Mouse (Mus musculus): ENCODE results near the gene Nop16. TPM values are rescaled to one million over a fixed set of nuclear protein-coding genes. Genes with fewer than 3 reads are reported as not detected.
A peak's percentile ranks its signal among the peaks of the same experiment; 100 is the strongest.

Nop16 gene
- total RNA-seq, 2 experiments from 2014 or later: 16.5 to 17.3 TPM

DNA sequence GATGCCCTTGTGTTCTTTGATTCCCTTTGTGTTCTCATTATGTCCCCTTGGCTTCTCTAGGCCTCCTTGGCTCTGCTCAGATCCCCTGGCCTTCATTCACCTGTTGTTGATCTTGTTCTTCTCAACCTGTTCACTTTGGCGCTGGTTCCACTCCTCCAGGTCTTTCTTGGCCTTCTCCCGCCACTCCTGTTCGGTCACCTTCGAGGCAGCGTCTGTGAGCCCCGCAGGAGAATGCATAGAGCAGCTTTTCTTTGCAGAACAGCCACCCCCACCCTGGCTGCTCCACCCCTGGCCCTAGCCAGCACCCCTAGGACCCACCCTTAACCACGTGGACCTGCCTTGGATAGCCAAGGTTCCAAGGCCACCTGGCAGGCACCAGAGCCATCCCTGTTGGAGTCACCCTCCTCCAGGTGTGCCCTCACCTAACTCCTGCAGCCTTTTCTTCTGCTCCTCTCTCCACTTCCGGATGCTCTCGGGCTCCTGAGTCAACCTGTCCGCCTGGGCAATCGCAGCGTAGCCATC is 8.8 kb upstream of the Nop16 start:
- DNase-seq: no peak
- intact Hi-C loops (cut with DNase I): no loop called here

DNA sequence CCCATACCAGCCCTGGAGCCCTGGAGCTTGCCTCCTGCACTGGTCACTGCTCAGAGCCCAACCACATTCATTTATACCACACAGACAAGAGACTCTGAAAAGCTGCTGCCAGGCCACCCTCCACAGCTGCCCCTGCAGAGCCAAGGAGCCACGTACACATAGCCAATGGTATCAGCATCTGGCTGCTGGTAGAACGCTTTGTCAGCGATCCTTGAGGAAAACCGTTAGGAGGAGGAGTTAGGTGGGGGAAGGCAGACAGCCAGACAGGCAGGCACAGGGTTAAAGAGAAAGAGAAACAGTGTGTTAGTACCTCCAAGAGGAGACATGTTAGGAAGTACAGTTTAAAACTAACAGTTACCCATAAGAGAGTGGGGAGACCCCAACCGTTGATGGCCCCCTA is 7.0 kb upstream of the Nop16 start:
- intact Hi-C loops (cut with DNase I): no loop called here
- DNase-seq: no peak

DNA sequence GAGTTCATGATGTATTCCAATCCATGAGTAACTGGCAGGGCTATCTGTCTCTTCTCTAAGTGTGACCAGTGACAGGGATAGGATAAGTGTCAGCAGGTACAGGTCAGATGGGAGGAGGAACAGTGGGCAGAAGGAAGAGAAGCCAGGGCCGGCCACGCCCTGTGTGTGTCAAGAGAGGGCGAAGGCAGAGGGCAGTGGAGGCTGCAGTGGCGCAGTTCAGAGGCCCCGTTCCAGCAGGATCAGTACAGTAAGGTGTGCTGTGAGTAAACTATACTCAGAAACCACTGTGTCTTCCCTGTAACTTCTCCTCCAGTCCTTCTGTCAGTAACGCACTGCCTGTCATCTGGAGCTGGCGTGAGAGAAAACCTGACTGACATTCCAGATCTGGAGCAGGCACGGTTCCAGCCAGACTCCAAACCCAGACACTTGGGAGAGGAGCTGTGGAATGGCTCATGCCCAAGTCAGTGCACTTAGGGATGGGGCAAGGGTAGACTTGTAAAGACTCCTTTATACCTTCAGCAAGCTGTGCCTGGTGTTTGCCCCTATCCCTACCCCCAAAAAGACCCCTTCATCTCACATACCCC is 6.3 kb upstream of the Nop16 start:
- peak in 1 of 2 experiments; percentile 27 for DNase-seq
- intact Hi-C loops (cut with DNase I): no loop called here

DNA sequence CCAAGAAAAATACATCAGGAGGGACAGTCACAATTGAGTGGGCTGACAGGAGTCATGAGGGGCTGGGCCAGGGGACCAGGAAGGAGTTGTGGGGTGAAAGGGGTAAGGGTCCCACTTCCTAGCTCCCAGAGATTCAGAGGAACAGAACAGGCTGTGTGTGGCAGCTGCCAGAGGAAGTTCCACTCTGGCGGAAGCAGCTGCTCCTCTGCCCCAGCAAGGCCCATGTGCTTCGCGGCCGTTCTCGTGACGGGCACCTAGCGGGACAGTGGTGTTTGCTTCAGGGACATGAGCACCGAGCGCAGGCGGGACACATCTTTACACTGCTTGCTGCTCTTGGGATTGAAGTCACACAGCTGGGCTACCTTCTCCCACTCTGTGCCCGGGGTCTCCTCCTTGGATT is 3.7 kb upstream of the Nop16 start:
- intact Hi-C loops (cut with DNase I): no loop called here

DNA sequence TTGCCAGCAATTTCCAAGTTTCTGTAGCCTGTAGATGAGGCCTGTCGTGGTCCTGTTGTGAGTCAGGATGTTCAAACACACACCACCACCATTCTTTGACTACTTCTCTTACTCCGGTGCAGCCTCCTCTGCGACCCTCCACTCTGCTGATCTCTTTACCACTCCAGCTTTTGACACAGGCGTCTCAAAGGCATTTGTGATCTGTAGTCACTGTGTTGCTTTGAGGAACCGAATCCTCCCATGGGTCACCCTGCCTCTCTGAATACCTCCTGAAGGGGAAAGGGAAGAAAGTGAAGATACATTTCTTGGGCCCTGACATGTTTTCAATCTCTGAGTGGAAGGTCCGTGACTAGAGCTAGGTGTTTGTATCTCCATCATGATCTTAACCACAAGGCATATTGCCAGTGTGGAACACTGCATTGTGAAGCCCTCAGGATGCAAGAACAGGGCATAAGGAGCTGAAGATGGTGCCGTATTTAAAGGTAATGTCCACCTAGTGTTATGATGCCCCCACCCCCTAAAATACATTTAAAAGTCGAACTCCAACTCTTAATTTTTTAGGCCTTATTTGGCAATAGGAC is 2.0 kb upstream of the Nop16 start:
- intact Hi-C loops (cut with DNase I): loop anchor here (2.0 kb wide), 1 partner anchor 19 kb away; the partner anchor contains the start of gene Cltb
- DNase-seq: no peak

More for the DNA sequence above, 3.7 kb upstream of the Nop16 start:
- no peak for DNase-seq

DNA sequence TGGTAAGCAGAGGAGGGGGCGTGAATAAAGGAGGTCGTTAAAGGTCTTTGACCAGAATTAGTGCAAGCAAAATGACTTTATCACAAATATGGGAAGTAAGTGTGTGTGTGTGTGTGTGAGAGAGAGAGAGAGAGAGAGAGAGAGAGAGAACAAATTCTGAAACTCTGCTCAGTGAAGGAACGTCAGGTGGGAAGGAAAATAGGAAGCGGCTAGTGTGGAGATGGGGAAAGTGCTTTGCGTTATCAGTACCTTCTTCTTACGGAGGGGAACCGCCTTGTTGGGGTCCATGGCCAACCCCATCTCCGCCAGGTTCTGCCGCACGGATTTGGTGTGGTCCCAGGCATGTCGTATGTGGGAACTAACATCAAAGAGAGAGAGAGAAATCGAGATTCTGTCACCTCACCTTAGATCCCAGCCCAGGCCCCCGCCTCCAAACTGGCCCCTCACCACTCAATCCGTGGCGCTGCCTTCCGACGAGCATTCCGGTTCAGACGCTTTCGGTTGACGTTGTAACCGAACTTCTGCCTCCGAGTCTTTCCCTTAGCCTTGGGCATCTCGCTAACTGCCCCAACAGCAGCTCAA is 385 bp downstream of the Nop16 start:
- intact Hi-C loops (cut with DNase I): no loop called here
- DNase-seq: no peak

DNA sequence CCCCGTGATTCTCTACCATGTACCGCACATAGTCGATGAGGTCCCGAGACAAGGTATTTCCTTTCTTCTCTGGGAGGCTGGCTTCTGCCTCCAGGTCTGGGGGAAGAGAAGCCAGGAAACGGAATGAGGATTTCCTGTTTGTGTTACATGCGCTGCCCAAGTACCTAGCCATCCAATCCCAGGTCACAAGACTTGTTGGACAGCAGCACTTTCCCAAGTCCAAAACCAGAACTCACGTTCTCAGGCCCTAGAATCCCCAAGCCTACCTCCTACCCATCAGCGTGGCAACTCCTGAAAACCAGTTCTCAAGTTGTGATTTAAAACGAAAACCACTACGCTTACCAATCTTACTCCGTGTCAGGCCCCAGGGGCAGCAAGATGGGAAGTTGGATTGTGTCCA is 4.1 kb downstream of the Nop16 start:
- intact Hi-C loops (cut with DNase I): no loop called here
- DNase-seq: no peak

DNA sequence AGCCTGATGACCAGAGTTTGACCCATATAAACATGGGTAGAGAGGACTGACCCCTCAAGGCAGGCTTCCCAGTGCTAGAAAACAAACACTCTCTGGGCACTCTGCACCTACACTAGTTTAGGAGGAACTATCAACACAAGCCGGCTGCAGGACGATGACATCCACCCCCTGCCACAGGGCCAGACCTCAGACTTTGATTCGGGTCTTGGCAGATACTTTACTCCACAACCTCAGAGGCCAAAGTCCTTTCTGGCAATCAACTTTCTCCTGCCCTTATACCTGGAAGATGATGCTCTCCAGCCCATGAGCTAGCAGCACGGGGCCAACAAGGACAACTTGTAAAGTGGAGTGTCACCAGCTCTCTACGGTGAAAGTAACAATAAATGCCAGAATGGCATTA is 7.0 kb downstream of the Nop16 start:
- intact Hi-C loops (cut with DNase I): no loop called here
- DNase-seq: no peak

DNA sequence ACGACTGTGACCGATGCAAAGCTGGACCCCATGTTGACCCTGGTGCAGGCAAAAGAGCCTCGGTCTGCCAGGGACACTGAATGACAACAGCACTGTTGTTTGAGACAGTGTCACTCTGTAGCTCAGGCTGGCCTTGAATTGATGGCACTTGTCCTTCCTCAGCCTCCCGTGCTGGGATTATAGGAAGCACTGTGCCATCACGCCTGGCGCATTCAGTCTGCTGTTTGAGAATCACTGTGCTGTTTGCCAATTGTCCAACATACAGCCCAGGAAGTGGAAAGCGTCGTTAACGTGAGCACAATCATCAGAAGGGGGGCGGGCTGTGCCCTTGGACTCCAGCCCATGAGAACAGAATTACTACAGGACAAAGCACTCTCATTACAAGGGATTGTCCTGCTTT is 7.8 kb downstream of the Nop16 start:
- no peak for DNase-seq
- intact Hi-C loops (cut with DNase I): no loop called here

DNA sequence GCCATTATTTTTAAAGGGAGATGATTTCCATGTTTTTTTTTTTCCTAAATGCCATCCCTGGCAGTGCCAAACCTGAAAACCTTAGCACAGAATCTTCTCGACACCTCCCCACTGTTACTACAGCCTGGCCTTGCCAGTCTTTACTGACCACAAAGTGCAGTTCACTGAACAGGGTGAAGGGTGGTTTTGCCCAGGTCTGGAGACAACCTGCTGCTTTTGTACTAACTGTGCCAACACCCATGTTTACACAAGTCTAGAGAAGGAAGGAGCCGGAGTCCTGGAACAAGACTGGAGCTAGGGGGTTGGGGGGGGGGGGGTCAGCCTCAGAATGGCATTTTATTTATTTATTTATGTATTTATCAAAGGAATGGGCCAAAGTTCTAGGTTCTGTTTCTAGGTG is 8.5 kb downstream of the Nop16 start:
- no peak for DNase-seq
- intact Hi-C loops (cut with DNase I): no loop called here

DNA sequence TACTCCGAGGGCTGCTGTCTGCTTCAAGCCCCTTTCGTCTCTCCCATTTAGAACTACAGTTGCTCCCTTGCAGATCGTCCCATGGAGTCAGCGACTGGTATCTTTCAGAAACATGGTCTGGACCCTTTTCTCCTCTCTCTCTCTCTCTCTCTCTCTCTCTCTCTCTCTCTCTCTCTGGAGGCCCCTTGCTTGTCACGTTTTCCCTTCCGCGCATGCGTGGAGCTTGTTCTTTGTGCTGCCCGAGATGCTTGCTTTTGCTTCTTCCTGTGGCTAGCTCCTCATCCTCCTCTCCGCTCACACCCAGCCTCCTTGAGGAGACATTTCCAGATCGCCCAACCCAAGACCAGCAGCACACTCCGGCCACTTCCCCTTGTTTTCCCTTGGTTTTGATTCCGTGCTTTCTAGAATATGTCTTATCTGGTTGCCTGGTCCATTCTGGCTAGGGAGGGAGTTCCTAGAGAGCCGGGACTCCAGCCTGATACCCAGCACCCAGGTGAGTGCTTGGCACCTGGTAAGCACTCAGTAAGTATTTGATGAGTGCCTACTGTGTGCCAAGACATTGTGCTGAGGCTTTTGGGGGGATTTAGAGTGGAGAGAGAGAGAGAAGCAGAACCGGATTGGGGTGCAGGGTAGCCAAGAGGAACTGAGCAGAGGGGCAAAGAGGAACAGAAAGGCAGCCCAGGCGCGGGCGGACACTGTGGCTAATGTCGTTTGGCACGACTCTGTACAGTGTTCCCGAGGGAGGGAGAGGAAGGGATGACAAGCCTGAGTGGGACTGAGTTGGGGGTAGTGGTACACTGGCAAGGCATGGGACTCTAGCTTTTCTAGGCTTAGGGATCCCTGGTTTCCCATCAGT is 12.0 kb downstream of the Nop16 start:
- peak in 1 of 2 experiments; percentile 36 for DNase-seq
- intact Hi-C loops (cut with DNase I): no loop called here

DNA sequence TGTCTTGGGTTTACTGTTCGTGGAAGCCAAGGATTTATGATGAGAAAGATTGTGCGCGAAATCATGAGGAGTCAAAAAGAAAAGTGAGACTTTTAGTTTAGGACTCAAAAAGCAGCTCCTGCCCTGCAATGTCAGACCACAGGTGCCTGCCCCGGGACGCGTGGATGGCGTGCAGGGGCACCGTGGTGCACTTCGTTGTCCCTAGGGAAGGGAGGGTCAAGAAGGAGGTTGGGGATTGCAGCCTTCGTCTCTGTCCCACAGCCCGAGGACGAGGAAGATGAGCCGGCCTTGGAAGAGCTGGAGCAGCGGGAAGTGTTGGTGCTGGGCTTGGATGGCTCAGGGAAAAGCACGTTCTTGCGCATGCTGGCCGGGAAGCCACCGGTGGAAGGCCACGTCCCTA is 14.4 kb downstream of the Nop16 start:
- intact Hi-C loops (cut with DNase I): loop anchor here (2.0 kb wide), 2 partner anchors 35 to 45 kb away; partner anchors contain the start of genes Cltb and Faf2
- no peak for DNase-seq

DNA sequence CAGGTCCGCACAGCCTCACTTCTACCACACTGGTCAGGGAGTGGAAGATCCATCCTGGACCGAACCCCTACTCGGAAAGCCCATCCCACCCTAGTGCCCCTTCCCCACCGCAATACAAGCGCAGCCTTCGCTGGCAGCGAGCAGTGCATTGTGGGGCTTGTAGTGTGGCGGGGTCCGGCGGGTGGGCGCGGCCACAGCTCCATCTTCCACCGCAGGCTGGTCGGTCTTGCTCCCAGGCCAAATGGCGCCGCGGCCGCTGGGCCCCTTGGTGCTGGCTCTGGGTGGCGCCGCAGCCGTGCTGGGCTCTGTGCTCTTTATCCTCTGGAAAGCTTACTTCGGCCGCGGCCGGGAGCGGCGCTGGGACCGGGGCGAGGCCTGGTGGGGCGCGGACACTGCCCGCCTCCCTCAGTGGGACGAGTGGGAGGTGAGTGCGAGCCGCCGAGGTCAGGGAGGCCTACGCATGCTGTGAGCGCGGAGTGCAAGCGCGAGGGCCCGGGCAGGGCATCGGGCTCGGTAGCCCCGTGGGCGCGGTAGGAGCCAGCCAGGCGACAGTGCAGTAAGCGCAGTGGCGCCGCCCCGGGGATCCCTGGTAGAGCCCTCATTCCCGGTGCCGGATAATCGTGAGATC is 14.9 kb downstream of the Nop16 start, which contains the start of gene Arl10:
Arl10 (plus strand) TSS at position 162 of the 628 bp plus-strand sequence.
- intact Hi-C loops (cut with DNase I): loop anchor here (2.0 kb wide), 2 partner anchors 36 to 46 kb away; partner anchors contain the start of genes Cltb and Faf2
- peak; percentile 78 to 83 for DNase-seq

DNA sequence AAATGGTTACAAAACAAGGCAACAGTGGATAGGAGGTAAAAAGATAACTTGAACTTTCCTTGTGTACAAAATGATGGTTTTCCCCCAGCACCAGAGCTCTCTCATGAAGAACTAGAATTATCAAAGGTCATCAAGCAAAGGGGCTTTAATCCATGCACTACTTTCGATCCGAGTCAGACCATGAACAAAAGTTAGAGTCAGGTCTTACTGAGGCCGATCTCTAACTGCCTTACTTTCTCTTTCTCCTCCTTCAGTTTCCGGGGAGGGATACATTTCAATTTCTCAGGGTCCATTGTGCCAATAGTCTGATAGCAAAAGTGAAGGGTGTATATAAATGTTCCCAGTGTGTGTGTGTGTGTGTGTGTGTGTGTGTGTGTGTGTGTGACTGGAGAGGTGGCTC is 17.3 kb downstream of the Nop16 start:
- no peak for DNase-seq
- intact Hi-C loops (cut with DNase I): no loop called here

DNA sequence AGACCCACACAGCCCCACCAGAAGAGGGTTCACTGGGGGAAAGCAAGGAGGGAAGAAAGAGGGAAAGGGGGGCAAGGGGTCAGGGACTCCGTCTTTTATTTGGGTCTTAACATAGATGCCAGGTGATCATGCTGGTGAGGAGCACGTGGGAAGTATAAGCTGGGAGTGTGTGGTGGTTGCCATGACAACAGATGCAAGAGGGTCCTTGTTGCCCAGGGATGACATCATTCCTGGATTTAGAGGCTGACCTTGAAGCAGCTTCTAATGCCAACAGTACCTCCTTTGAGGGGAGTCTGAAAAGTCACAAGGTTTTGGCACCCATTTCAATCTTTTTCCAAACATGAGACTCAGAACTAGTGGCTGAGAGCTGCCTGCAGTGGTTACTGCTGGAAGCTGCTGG is 18.3 kb downstream of the Nop16 start:
- intact Hi-C loops (cut with DNase I): no loop called here
- DNase-seq: no peak

DNA sequence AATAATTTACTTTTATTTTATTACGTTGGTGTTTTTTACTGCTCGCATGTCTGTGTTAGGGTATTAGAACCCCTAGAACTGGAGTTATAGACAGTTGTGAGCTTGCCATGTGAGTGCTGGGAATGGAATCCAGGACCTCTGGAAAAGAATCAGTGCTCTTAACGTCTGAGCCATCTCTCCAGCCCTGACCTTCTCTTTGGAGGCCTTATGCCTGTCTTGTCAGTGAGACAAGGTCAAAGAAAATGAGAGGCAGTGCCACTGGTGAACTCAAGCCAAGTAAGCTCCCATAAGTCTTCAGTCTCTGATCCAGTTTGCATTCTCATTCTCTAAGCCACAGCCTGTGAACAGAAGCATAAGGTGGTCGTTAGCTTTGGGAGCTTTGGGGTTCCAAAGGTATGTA is 19.2 kb downstream of the Nop16 start:
- no peak for DNase-seq
- intact Hi-C loops (cut with DNase I): no loop called here

DNA sequence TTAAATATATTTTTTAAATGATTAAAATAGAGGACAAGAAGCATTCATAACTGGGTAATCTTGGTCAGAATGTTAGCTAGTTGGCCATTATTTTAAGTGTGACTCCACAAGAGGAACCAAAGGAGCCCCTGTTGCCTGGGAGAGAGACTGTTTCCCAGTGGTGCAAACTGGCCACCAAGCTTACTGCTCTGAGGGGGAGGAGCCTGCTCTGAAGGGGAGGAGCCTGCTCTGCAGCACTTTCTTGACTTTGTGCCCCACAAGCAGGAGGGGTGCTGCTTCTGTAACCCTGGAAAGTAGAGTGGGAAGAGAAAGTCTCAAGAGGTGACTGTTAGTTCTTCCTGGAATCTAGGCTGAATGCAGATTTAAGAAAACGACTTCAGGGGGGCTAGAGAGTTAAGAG is 20.6 kb downstream of the Nop16 start:
- DNase-seq: no peak
- intact Hi-C loops (cut with DNase I): loop anchor here (10.0 kb wide), 1 partner anchor 264 kb away; no protein-coding TSS in a partner anchor

DNA sequence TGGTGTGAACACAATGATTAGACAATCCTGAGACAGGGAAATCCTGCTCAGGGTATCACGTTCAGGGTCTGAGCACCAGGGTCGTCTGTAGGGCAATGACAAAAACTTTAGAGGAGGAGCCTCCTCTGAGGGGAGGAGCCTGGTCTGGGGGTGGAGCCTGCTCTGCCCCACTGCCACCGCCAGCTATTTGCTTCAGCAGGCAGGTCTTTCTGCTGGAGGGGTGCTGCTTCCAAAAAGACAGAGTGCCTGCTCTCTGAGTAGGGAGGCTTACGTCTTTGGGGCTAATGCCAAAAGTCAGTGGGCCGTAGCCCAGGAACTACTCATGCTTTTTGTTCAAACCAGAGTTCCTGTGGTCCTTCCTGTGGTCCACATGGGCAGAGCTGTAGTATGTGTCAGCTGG is 21.5 kb downstream of the Nop16 start:
- intact Hi-C loops (cut with DNase I): loop anchor here (10.0 kb wide), 1 partner anchor 264 kb away; no protein-coding TSS in a partner anchor
- DNase-seq: no peak

DNA sequence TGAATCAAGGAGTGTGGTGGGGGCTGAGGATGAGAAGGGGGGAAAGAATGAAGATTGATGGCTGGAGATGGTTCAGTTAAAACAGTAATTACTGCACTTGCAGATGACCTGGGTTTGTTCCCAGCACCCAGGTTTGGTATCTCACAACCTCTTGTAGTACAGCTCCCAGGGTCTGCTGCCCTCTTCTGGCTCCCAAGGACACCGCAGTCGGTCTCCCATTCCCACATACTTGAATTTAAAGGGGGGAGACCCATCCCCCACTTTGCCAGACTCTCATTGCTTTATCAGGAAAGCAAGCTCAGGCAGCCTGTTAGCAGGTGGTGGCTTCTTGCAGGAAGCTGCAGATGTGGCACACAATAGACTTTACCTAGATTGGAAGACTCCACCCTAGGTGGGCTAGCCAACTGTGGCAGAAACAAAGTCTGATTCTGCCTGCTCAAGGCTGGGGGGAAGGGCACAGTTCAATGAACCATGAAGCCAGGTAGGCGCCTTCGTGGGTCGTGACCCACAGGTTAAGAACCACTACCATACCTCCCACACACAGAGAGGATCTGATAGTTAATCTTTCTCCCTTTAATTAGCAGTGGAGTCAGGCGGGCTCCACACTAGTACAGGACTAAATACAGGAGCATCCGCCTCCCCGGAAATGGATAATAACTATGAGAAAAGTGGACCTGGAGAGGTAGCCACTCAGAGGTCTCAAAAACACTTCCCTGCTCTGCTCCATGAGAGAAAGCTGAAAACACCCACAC is 24.1 kb downstream of the Nop16 start:
- peak; percentile 61 to 64 for DNase-seq
- intact Hi-C loops (cut with DNase I): loop anchor here (1.0 to 10.0 kb wide), 3 partner anchors 25 to 261 kb away; partner anchors contain the start of genes Faf2, Higd2a and Nop16
